Mouse (Mus musculus): ENCODE measurements at regions not wholly inside any gene's neighbourhood (a gene's known extent, or its start where the extent isn't known, plus 50 kb on each side); places are given as distances from the start of the nearest gene placed in this dataset.

DNA sequence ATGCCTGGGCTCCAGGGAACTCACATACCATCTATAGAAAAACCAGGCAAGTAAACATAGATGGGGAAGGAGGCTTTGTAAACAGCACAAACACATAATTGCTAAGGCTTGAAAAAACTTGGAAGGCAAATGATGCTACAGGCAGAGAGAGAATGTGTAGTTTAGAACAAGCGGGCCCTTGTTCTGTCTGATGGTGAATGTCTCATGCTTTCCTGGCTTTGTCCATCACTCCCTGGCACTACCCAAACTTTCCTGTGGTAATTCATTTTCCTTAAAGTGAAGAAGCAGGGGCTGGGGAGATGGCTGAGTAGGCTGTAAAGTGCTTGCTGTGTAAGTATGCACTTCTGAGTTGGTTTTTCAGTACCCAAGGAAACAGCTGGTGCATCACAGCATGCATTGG, 151.2 kb downstream of the En1 start:
- TF ChIP-seq CTCF (IDR thresholded peaks at IDR 0.05; ENCODE audit: extremely low read depth, insufficient read depth, insufficient read length, insufficient replicate concordance) (no peak), POLR2A (IDR thresholded peaks at IDR 0.05; ENCODE audit: low read depth, low read length) (no peak)
